Mouse (Mus musculus) G1E-ER4 (cell line): Measurements from ENCODE around the gene Olfr430. TPM values are rescaled to one million over a fixed set of nuclear protein-coding genes. Genes with fewer than 3 reads are reported as not detected.

ENCODE experiments used
- GATA1 ChIP-seq: IDR thresholded peaks from one replicate; pipeline ENCODE4 v1.8.0; 2012; ENCODE audit warnings: low read length, inconsistent platforms
- polyA plus RNA-seq: library from polyadenylated mRNA; stranded (reverse); fragments of >175 nt; gene quantifications from 2 replicates; pipeline ENCODE4 v1.2.3, GENCODE M21; 2012

Gene Olfr430
- polyA plus RNA-seq: not detected in 2 replicates

GRCm38 (mm10) chr1:174066305-174066704 lies at the start of gene Olfr430:
Olfr430 (plus strand) TSS chr1:174066605.
- TF ChIP-seq GATA1: no peak

GRCm38 (mm10) chr1:174031698-174032097 lies 34.7 kb upstream of the Olfr430 start, which contains the start of gene Ifi205:
Ifi205 (minus strand) TSS chr1:174031810.
- no peak for TF ChIP-seq GATA1

- no peak for TF ChIP-seq GATA1
Observed at GRCm38 (mm10) chr1:174035841-174036240, 30.6 kb upstream of the Olfr430 start.

GRCm38 (mm10) chr1:174038480-174038879 lies 27.9 kb upstream of the Olfr430 start:
- TF ChIP-seq GATA1: no peak

- no peak for TF ChIP-seq GATA1
Observed at GRCm38 (mm10) chr1:174040523-174041177, 25.8 kb upstream of the Olfr430 start, which contains the start of gene Olfr433. Olfr433 (plus strand) TSS chr1:174040705.

- TF ChIP-seq GATA1: no peak
Observed at GRCm38 (mm10) chr1:174044431-174044830, 22.0 kb upstream of the Olfr430 start.

GRCm38 (mm10) chr1:174048893-174049292 lies 17.5 kb upstream of the Olfr430 start, which contains the start of gene Olfr432:
Olfr432 (plus strand) TSS chr1:174049205.
- TF ChIP-seq GATA1: no peak

- no peak for TF ChIP-seq GATA1
Observed at GRCm38 (mm10) chr1:174050532-174050931, 15.9 kb upstream of the Olfr430 start.

GRCm38 (mm10) chr1:174051515-174051914 lies 14.9 kb upstream of the Olfr430 start:
- no peak for TF ChIP-seq GATA1

GRCm38 (mm10) chr1:174051931-174052536 lies 14.4 kb upstream of the Olfr430 start:
- no peak for TF ChIP-seq GATA1

- no peak for TF ChIP-seq GATA1
Observed at GRCm38 (mm10) chr1:174052981-174053380, 13.4 kb upstream of the Olfr430 start.

- TF ChIP-seq GATA1: no peak
Observed at GRCm38 (mm10) chr1:174055248-174055647, 11.2 kb upstream of the Olfr430 start.

- no peak for TF ChIP-seq GATA1
Observed at GRCm38 (mm10) chr1:174084031-174084430, 17.6 kb downstream of the Olfr430 start, which contains the start of gene Olfr429. Olfr429 (plus strand) TSS chr1:174084331.

- no peak for TF ChIP-seq GATA1
Observed at GRCm38 (mm10) chr1:174096591-174096990, 30.2 kb downstream of the Olfr430 start, which contains the start of gene Olfr427. Olfr427 (plus strand) TSS chr1:174096891.

GRCm38 (mm10) chr1:174103735-174104134 lies 37.3 kb downstream of the Olfr430 start:
- no peak for TF ChIP-seq GATA1

- TF ChIP-seq GATA1: no peak
Observed at GRCm38 (mm10) chr1:174121062-174121461, 54.7 kb downstream of the Olfr430 start, which contains the start of gene Olfr231. Olfr231 (minus strand) TSS chr1:174121162.

Other genes with a start within 250 kb of the Olfr430 start
- not detected in 2 replicates for gene Ifi211, start 153.6 kb upstream of the Olfr430 start, polyA plus RNA-seq
- not detected in 2 replicates for gene Mndal, start 124.1 kb upstream of the Olfr430 start, polyA plus RNA-seq
- gene Ifi203, start 123.9 kb upstream of the Olfr430 start, polyA plus RNA-seq: not detected in 2 replicates
- not detected in 2 replicates for gene Ifi202b, start 83.9 kb upstream of the Olfr430 start, polyA plus RNA-seq
- not detected in 2 replicates for gene Ifi205, start 34.8 kb upstream of the Olfr430 start, polyA plus RNA-seq
- gene Olfr433, start 25.9 kb upstream of the Olfr430 start, polyA plus RNA-seq: not detected in 2 replicates
- not detected in 2 replicates for gene Olfr432, start 17.4 kb upstream of the Olfr430 start, polyA plus RNA-seq
- not detected in 2 replicates for gene Olfr429, start 17.7 kb downstream of the Olfr430 start, polyA plus RNA-seq
- not detected in 2 replicates for gene Olfr427, start 30.3 kb downstream of the Olfr430 start, polyA plus RNA-seq
- not detected in 2 replicates for gene Olfr231, start 54.6 kb downstream of the Olfr430 start, polyA plus RNA-seq
- not detected in 2 replicates for gene Olfr424, start 64.9 kb downstream of the Olfr430 start, polyA plus RNA-seq
- not detected in 2 replicates for gene Olfr420, start 89.0 kb downstream of the Olfr430 start, polyA plus RNA-seq
- gene Spta1, start 106.2 kb downstream of the Olfr430 start, polyA plus RNA-seq: 2.9 and 3.0 TPM in 2 replicates
- not detected in 2 replicates for gene Olfr419, start 185.5 kb downstream of the Olfr430 start, polyA plus RNA-seq